Mouse (Mus musculus) thymus, adult 2 months (tissue): Measurements from ENCODE around the gene Akap7. TPM values are rescaled to one million over a fixed set of nuclear protein-coding genes. Genes with fewer than 3 reads are reported as not detected.
"Not testable (repeated sequence)": the region's sequence is repeated elsewhere in the genome, so short reads cannot be mapped to it uniquely, and the experiment has no call there.

Experiments used
- DNase-seq: peaks from one replicate; pipeline ENCODE4 v3.0.0; 2021
- H3K27ac ChIP-seq: fragments of 200-500 bp; 2 replicates; pipeline ENCODE4 v1.5.1; 2012; ENCODE audit warnings: low read length, control low read depth; ENCODE audit not compliant: control insufficient read depth, insufficient read depth
- H3K27me3 ChIP-seq: fragments of 200-500 bp; 2 replicates; pipeline ENCODE4 v1.6.1; 2012; ENCODE audit warnings: mild to moderate bottlenecking, low read length, moderate library complexity, mixed read lengths; ENCODE audit not compliant: control insufficient read depth, insufficient read depth
- H3K36me3 ChIP-seq: fragments of 200-500 bp; 2 replicates; pipeline ENCODE4 v1.6.1; 2012; ENCODE audit warnings: mild to moderate bottlenecking, low read length, moderate library complexity; ENCODE audit not compliant: control insufficient read depth, insufficient read depth
- H3K4me1 ChIP-seq: fragments of 200-500 bp; replicated peaks from 2 replicates; pipeline ENCODE4 v1.6.1; 2012; ENCODE audit warnings: low read length; ENCODE audit not compliant: control insufficient read depth, insufficient read depth
- H3K4me3 ChIP-seq: fragments of 200-500 bp; 2 replicates; pipeline ENCODE4 v1.5.1; 2012; ENCODE audit warnings: mild to moderate bottlenecking, low read length, control low read depth, moderate library complexity; ENCODE audit not compliant: control insufficient read depth, insufficient read depth
- CTCF ChIP-seq: fragments of 200-500 bp; IDR thresholded peaks from 2 replicates; pipeline ENCODE4 v1.5.1; 2012; ENCODE audit warnings: mild to moderate bottlenecking, control low read depth, low read length, moderate library complexity, borderline replicate concordance; ENCODE audit not compliant: control insufficient read depth, poor library complexity, insufficient read depth; ENCODE audit errors: extremely low read depth
- POLR2A ChIP-seq: fragments of 200-500 bp; IDR thresholded peaks from 2 replicates; pipeline ENCODE4 v1.6.1; 2012; ENCODE audit warnings: mild to moderate bottlenecking, low read length, control low read depth, moderate library complexity; ENCODE audit not compliant: control insufficient read depth, poor library complexity, insufficient read depth; ENCODE audit errors: extremely low read depth
- WGBS: fragments of 180-500 bp; shearing (Covaris S2); methylation state at CpG from one replicate; pipeline ENCODE4 v1.1.7; 2018; 5-methylcytosine and 5-hydroxymethylcytosine counted together
- polyA plus RNA-seq: library from polyadenylated mRNA; depleted of rRNA; stranded (reverse); fragments of >200 nt; gene quantifications from 2 replicates; pipeline ENCODE4 v1.2.3, GENCODE M21; 2012

The Akap7 gene
- polyA plus RNA-seq, 1 experiment: 1.8 TPM

DNA sequence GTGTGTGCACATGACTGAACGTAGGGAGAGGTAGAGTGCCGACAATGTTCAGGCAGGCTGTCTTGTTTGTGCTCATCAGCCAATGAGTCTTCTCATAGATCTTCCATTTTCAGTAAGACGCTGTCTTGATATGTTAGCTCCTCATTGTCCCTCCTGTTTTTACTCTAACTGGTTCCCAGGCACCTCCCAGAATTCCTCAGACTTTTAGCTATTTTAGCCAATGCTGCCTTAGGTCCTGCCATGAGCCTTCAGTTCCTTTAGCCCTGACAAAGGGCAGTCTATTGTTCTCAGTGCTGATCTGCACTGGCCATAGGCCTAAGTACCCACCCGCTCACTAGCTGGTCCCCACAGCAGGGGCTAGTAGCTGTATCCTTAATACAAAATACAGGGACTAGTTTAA is 122.0 kb downstream of the Akap7 start:
- Histone ChIP-seq H3K4me3 (no peak overlapping the region), H3K4me1 (no peaks in the 10 kb centered on the region), H3K27ac (no peak overlapping the region), H3K27me3 (no peaks in the 10 kb centered on the region), H3K36me3 (no peaks in the 10 kb centered on the region)
- WGBS: 82% methylated on average over 4 of the region's 4 CpGs
- no peak for DNase-seq
- no peak for TF ChIP-seq POLR2A
- TF ChIP-seq CTCF: no peak

DNA sequence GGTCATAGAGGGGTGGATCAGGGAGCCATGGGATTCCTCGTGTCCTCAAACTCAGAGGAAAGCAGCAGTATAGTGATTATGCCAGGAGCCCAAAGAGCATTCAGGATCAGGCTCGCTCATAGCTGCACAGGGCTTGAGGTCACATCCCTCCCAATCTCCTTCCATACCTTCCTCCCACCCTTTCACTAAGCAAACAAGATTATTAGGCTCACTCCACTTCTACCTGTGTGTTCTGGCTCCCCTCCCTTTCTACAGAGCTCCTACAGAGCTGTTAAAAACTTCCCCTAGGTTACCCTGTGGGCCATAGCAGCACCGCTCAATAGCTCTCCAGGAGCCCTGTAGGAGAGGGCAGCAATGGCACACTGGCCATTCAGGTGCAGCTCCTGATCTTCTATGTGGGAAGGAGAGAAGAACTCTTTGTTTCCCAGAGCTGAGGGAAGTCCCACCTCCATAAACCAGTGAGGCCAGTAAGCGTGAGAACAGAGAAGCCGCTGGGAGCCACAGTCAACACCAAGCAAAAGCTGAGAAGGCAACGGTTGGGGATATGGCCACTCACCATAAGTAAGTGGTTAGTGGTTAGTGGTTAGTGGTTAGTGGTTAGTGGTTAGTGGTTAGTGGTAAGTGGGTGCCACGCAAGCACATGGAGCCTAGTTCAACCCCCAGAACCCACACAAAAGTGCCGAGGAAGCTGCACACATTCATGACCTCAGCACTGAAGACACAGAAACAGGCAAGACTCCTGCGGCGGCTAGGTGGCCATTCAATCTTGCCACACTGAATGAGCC is 122.7 kb downstream of the Akap7 start:
- WGBS: 24% methylated on average over 10 of the region's 10 CpGs
- TF ChIP-seq CTCF (no peak), POLR2A (no peak)
- H3K36me3 ChIP-seq: no peaks in the 10 kb centered on the region

DNA sequence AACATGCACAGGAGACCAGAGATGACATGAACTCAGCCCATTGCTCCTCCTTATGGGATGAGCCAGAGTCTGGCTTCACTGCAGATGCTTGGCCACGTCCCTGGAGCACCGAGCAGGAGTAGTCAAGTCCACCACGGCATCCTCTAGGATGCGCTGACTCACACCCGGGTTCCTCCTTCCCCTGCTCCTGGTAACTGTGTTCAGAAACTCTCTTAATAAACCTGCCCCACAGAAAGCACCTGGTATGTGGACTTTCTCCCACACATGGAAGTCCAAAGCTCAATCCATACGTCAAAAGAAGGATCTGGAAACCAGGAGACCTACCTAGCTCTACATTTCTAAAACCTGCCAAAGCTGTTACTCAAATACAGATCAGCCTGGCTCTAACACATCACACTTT is 124.4 kb downstream of the Akap7 start:
- Histone ChIP-seq H3K4me3 (no peak overlapping the region), H3K36me3 (no peaks in the 10 kb centered on the region), H3K4me1 (no peaks in the 10 kb centered on the region), H3K27me3 (no peaks in the 10 kb centered on the region), H3K27ac (no peak overlapping the region)
- 98% methylated on average over 6 of the region's 6 CpGs for WGBS
- DNase-seq: no peak
- TF ChIP-seq CTCF (no peak), POLR2A (no peak)

More for the DNA sequence above, 122.7 kb downstream of the Akap7 start:
- Histone ChIP-seq H3K4me1 (no peaks in the 10 kb centered on the region), H3K27me3 (no peaks in the 10 kb centered on the region), H3K4me3 (no peak overlapping the region), H3K27ac (no peak overlapping the region)
- no peak for DNase-seq

DNA sequence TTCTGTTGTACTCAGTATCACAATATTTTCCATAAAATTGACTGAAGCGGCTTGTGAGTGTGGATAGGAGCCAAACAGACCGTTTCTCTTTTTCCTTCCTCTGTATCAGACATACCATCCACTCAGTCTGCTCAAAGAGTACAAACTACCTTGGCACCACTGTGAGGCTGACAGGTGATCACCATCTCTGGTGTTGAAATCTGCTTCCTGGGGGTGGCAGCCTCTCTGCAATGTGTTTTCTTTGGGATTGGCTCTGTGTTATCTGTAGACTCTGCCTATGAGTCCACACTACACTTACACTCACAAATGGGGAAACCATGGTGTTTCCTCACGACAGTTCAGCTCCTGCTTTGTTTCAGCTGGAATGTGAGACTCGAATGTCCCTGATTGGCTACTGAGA is 128.6 kb downstream of the Akap7 start:
- no peak for DNase-seq
- WGBS: 87% methylated on average over 4 of the region's 4 CpGs

DNA sequence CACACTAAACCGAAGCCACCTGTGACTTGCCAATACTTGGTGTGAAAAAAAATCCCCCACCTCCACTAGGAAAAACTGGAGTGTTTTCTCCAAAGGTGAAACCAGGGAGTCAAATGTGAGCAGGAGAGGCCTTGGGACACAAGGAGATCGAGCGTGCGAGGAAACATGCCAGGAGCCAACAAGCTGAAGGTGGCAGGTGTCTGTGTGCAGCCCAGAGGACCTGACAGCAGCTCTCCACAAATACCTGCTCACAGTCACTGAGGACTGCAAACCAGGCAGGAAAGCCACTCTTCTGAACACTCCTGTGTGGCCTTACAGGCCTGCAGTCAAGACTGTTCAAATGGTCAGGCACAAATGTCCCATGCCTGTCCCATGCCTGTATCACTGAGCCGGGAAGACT is 130.4 kb downstream of the Akap7 start:
- no peak for DNase-seq
- H3K27me3 ChIP-seq: no peaks in the 10 kb centered on the region
- H3K4me1 ChIP-seq: no peaks in the 10 kb centered on the region
- no peak overlapping the region for H3K4me3 ChIP-seq
- 97% methylated on average over 5 of the region's 5 CpGs for whole genome bisulfite sequencing
- no peaks in the 10 kb centered on the region for H3K36me3 ChIP-seq
- H3K27ac ChIP-seq: no peak overlapping the region
- TF ChIP-seq POLR2A: no peak
- no peak for TF ChIP-seq CTCF

More for the DNA sequence above, 128.6 kb downstream of the Akap7 start:
- TF ChIP-seq CTCF (no peak), POLR2A (no peak)
- Histone ChIP-seq H3K4me1 (no peaks in the 10 kb centered on the region), H3K4me3 (no peak overlapping the region), H3K27ac (no peak overlapping the region), H3K27me3 (no peaks in the 10 kb centered on the region), H3K36me3 (no peaks in the 10 kb centered on the region)

DNA sequence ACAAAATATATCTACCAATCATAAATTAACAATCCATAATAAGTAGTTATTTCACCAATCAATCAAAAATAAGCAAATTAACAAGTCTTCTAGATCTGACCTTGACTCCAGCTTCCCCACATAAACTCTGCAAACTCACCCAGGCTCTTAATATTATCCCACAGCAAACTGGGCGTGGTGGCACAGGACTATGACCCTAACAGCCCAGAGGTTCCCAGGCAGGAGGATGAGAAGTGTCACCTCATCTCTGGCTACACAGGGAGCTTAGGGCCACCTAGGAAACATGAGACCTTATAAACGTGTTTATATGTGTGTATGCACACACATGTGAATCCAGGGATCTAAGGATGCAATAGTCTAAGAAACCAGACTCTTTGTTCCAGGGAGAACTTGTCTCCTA is 132.8 kb downstream of the Akap7 start:
- Histone ChIP-seq H3K4me1 (no peaks in the 10 kb centered on the region), H3K36me3 (no peaks in the 10 kb centered on the region), H3K27me3 (no peaks in the 10 kb centered on the region), H3K4me3 (no peak overlapping the region), H3K27ac (no peak overlapping the region)
- no peak for TF ChIP-seq POLR2A
- no peak for TF ChIP-seq CTCF
- 89% methylated on average over 2 of the region's 2 CpGs for WGBS
- DNase-seq: no peak

DNA sequence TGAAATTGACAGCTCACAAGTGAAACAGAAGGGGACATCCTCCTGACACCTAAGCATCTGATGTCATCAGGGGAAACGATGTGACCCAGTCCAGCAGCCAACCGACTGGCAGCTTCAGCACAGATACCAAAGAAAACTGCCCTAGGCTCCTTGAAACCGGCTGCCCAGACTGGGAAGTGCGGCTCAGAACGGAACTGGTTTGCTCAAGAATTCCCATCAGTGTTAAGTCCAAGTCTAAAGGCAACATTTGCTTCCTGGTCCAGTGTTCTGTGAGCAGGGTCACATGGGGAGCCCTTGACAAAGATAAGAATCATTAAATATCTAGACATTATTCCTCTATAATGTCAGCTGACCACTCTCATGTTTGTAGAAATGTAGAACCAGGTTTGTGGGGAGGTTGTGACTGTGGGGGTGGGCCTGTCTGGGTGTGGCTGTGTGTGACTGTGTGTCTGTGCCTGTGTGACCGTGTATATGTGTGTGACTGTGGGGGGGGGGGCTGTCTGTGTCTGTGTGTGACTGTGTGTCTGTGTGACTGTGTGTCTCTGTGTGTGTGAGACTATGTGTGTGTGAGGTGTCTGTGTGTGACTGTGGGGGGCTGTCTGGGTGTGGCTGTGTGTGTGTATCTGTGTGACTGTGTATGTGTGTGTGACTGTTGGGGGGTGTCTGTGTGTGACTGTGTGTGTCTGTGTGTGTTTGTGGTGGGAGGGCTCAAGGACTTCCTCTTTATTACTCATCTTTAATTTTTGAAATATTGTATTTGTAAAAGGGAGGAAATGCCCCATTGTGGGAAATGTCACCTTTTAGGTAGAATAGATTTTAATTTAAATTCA is 140.1 kb downstream of the Akap7 start:
- H3K4me1 ChIP-seq: no peaks in the 10 kb centered on the region
- H3K27ac ChIP-seq: no peak overlapping the region
- no peaks in the 10 kb centered on the region for H3K27me3 ChIP-seq
- TF ChIP-seq CTCF: no peak
- TF ChIP-seq POLR2A: no peak
- no peak for DNase-seq
- WGBS: 91% methylated on average over 6 of the region's 6 CpGs
- no peak overlapping the region for H3K4me3 ChIP-seq
- no peaks in the 10 kb centered on the region for H3K36me3 ChIP-seq

DNA sequence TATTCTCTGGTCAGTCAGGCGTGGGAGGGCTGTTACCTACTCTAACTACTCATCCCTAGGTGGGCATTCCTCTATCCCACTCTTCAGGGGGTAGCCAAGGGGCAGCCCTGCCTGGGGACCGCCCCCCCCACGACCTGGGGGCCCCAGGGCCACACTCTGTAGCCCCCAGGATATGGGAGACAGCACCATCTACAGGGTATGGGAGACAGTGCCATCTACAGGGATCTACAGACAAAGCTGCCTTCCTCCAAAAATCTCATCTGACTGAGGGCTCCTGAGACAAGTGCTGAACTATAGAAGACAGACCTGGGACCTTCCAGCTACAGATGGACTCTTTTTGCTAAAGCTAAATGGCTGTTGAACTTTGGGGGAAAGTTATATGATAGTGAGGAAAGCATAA is 144.2 kb downstream of the Akap7 start:
- 61% methylated on average over 3 of the region's 3 CpGs for WGBS
- H3K27me3 ChIP-seq, H3K4me3 ChIP-seq, H3K36me3 ChIP-seq, H3K4me1 ChIP-seq, H3K27ac ChIP-seq: not testable (repeated sequence)
- peak; percentile 4 for DNase-seq
